22 mouse cellular contexts compared by ENCODE assay signal in the genomic region with DNA sequence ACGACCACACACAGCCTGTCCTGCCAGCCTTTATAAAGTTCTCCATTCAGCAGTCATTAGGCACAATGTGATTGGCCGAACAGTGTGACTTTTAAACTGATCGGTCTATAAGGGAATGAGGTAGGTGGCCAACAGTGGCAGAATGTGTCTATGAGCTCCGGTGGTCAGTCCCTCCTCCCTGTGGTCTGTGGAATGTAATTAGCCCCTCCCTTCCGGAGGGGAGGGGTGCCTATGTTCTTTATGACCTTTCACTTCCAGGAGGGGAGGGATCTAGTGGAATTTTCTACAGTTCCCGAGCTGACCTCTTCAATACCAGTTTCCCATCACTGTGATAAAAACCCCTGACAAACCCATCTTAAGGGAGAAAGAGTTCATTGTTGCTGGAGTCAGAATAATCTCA.
A peak's percentile ranks its signal among the peaks of the same experiment; 100 is the strongest.
DNase-seq lines count a peak whose midpoint lies in the region; ATAC-seq lines count a peak whose summit lies in the region.
"Had no signal": no experiment of that assay in that cellular context is flagged by ENCODE, and none has a peak within 500 bp of the region (broad histone marks: within the 10 kb centered on the region; RNA-seq: fewer than 3 reads in every experiment).

No protein-coding gene starts in this region.

- H3K4me3 ChIP-seq in limb, embryonic 13.5 days = no peak overlapping the region
- no peak overlapping the region for H3K4me3 ChIP-seq in limb, embryonic 10.5 days
- no peak overlapping the region for H3K4me3 ChIP-seq in intestine, embryonic 15.5 days (replicated peaks)
- H3K4me3 ChIP-seq: embryonic facial prominence, embryonic 10.5 days; embryonic facial prominence, embryonic 12.5 days; forebrain, embryonic 13.5 days; forebrain, embryonic 15.5 days had no signal

- H3K4me2 ChIP-seq in limb, embryonic 13.5 days (replicated peaks) = no peak overlapping the region
- no peak overlapping the region for H3K4me2 ChIP-seq in intestine, embryonic 15.5 days (replicated peaks)
- H3K4me2 ChIP-seq: embryonic facial prominence, embryonic 12.5 days; forebrain, embryonic 13.5 days; forebrain, embryonic 15.5 days had no signal

- WGBS in limb, embryonic 13.5 days = 65% methylated on average over 6 of the region's 6 CpGs
- WGBS in limb, embryonic 10.5 days = 66% methylated on average over 6 of the region's 6 CpGs
- WGBS in intestine, embryonic 15.5 days = 63% methylated on average over 6 of the region's 6 CpGs

- H3K9ac ChIP-seq in limb, embryonic 13.5 days = no peak overlapping the region
- H3K9ac ChIP-seq in intestine, embryonic 15.5 days = no peak overlapping the region
- H3K9ac ChIP-seq: embryonic facial prominence, embryonic 12.5 days; forebrain, embryonic 13.5 days; forebrain, embryonic 15.5 days; forebrain, postnatal 0 days had no signal

- peak; percentile 24; the same call in 1 of the 2 replicates for ATAC-seq in limb, embryonic 13.5 days (ENCODE audit: low FRiP score, low read depth)
- no peak for ATAC-seq in intestine, embryonic 15.5 days
- ATAC-seq: activated CD4-positive, CD25-positive, alpha-beta regulatory T cell, adult 4 months; forebrain, embryonic 13.5 days; forebrain, embryonic 15.5 days; forebrain, postnatal 0 days; Patski had no signal

- H3K4me1 ChIP-seq in limb, embryonic 13.5 days = no peaks in the 10 kb centered on the region
- no peaks in the 10 kb centered on the region for H3K4me1 ChIP-seq in limb, embryonic 10.5 days
- H3K4me1 ChIP-seq in intestine, embryonic 15.5 days (replicated peaks) = no peaks in the 10 kb centered on the region
- H3K4me1 ChIP-seq: embryonic facial prominence, embryonic 10.5 days; embryonic facial prominence, embryonic 12.5 days; forebrain, embryonic 13.5 days; forebrain, embryonic 15.5 days had no signal

- H3K9me3 ChIP-seq in limb, embryonic 13.5 days = no peaks in the 10 kb centered on the region
- no peaks in the 10 kb centered on the region for H3K9me3 ChIP-seq in limb, embryonic 10.5 days (replicated peaks)
- no peaks in the 10 kb centered on the region for H3K9me3 ChIP-seq in intestine, embryonic 15.5 days
- H3K9me3 ChIP-seq: embryonic facial prominence, embryonic 10.5 days; embryonic facial prominence, embryonic 12.5 days; forebrain, embryonic 13.5 days; forebrain, embryonic 15.5 days; G1E had no signal

- no peaks in the 10 kb centered on the region for H3K27me3 ChIP-seq in limb, embryonic 13.5 days
- H3K27me3 ChIP-seq in limb, embryonic 10.5 days (ENCODE audit: low read depth, poor library complexity, severe bottlenecking) = no peaks in the 10 kb centered on the region
- H3K27me3 ChIP-seq in intestine, embryonic 15.5 days (replicated peaks) = no peaks in the 10 kb centered on the region
- H3K27me3 ChIP-seq: embryonic facial prominence, embryonic 12.5 days; forebrain, embryonic 13.5 days; forebrain, embryonic 15.5 days; Patski had no signal

- no peak for DNase-seq in limb, embryonic 10.5 days (ENCODE audit: low spot score)
- DNase-seq in ES-CJ7 (ENCODE audit: low read depth, low spot score) (peak; percentile 45), R1 (ENCODE audit: low read depth, low spot score) (peak; percentile 81)
- DNase-seq in frontal cortex, postnatal 36 days (ENCODE audit: low spot score in 2 of 2) = no peak
- DNase-seq: adrenal gland, adult 8-10 months; adrenal gland, postnatal 14 days; adrenal gland, postnatal 36 days; cerebellum, adult 11-12 months; cerebellum, adult 2 months; cerebellum, adult 9-10 months; cerebellum, postnatal 10 days; cerebellum, postnatal 25 days; forebrain, postnatal 0 days had no signal

- no peak overlapping the region for H3K27ac ChIP-seq in limb, embryonic 13.5 days
- no peak overlapping the region for H3K27ac ChIP-seq in limb, embryonic 10.5 days
- H3K27ac ChIP-seq in intestine, embryonic 15.5 days = no peak overlapping the region
- H3K27ac ChIP-seq: embryonic facial prominence, embryonic 10.5 days; embryonic facial prominence, embryonic 12.5 days; forebrain, embryonic 13.5 days; forebrain, embryonic 15.5 days had no signal

- no peaks in the 10 kb centered on the region for H3K36me3 ChIP-seq in limb, embryonic 13.5 days
- no peaks in the 10 kb centered on the region for H3K36me3 ChIP-seq in limb, embryonic 10.5 days
- no peaks in the 10 kb centered on the region for H3K36me3 ChIP-seq in intestine, embryonic 15.5 days
- H3K36me3 ChIP-seq: embryonic facial prominence, embryonic 10.5 days; embryonic facial prominence, embryonic 12.5 days; forebrain, embryonic 15.5 days; G1E had no signal

Comparison
In these comparisons a context has a peak if more than half of its experiments do, and no peak if none do; other contexts are left out.
1. DNase-seq: peak in ES-CJ7 (single experiment) and R1 (single experiment); none in limb, embryonic 10.5 days (single experiment) and frontal cortex, postnatal 36 days (0 of 2).